Mouse (Mus musculus) brain, embryonic 18.5 days (tissue): ENCODE data around the gene Ror1.

ENCODE experiments used
- DNase-seq: peaks from one replicate; pipeline ENCODE4 v3.0.0-alpha.2; 2012; ENCODE audit warnings: low read depth, low spot score

Ror1 gene

GRCm38 (mm10) chr4:100311775-100312537, 216.4 kb downstream of the Ror1 start:
- DNase-seq: no peak

- DNase-seq: no peak
Measured at GRCm38 (mm10) chr4:100315066-100315465, 219.5 kb downstream of the Ror1 start.

GRCm38 (mm10) chr4:100321758-100322157, 226.2 kb downstream of the Ror1 start:
- no peak for DNase-seq

GRCm38 (mm10) chr4:100324719-100325515, 229.3 kb downstream of the Ror1 start:
- DNase-seq: no peak

- no peak for DNase-seq
Measured at GRCm38 (mm10) chr4:100328361-100328970, 232.9 kb downstream of the Ror1 start.

GRCm38 (mm10) chr4:100335168-100335567, 239.6 kb downstream of the Ror1 start:
- no peak for DNase-seq

GRCm38 (mm10) chr4:100347791-100348190, 252.2 kb downstream of the Ror1 start:
- DNase-seq: no peak

- no peak for DNase-seq
Measured at GRCm38 (mm10) chr4:100350106-100350795, 254.7 kb downstream of the Ror1 start.

GRCm38 (mm10) chr4:100351797-100352290, 256.3 kb downstream of the Ror1 start:
- DNase-seq: no peak

- DNase-seq: no peak
Measured at GRCm38 (mm10) chr4:100355566-100355965, 260.0 kb downstream of the Ror1 start.

- no peak for DNase-seq
Measured at GRCm38 (mm10) chr4:100357881-100358589, 262.4 kb downstream of the Ror1 start.

GRCm38 (mm10) chr4:100363666-100364065, 268.1 kb downstream of the Ror1 start:
- no peak for DNase-seq

GRCm38 (mm10) chr4:100368691-100369090, 273.1 kb downstream of the Ror1 start:
- no peak for DNase-seq

GRCm38 (mm10) chr4:100369541-100370174, 274.1 kb downstream of the Ror1 start:
- DNase-seq: no peak

- peak; percentile 28 for DNase-seq
Measured at GRCm38 (mm10) chr4:100372806-100373205, 277.2 kb downstream of the Ror1 start.

GRCm38 (mm10) chr4:100373780-100374179, 278.2 kb downstream of the Ror1 start:
- no peak for DNase-seq

GRCm38 (mm10) chr4:100375286-100375685, 279.7 kb downstream of the Ror1 start:
- DNase-seq: no peak

- DNase-seq: no peak
Measured at GRCm38 (mm10) chr4:100376163-100376562, 280.6 kb downstream of the Ror1 start.

- no peak for DNase-seq
Measured at GRCm38 (mm10) chr4:100377231-100377630, 281.6 kb downstream of the Ror1 start.

- DNase-seq: no peak
Measured at GRCm38 (mm10) chr4:100377996-100378395, 282.4 kb downstream of the Ror1 start.
